Mouse (Mus musculus) bone marrow macrophage, adult 2 months (primary cell): ENCODE data around the gene Olfr789.

Source experiments
- CTCF ChIP-seq: IDR thresholded peaks from 2 replicates; pipeline ENCODE4 v1.5.1; 2012; ENCODE audit warnings: low read depth, mild to moderate bottlenecking, low read length, moderate library complexity
- POLR2A ChIP-seq: IDR thresholded peaks from 2 replicates; pipeline ENCODE4 v1.6.1; 2012; ENCODE audit warnings: mild to moderate bottlenecking, low read depth, low read length, borderline replicate concordance

GRCm38 (mm10) chr10:129490101-129490500 is 5.5 kb downstream of the Olfr789 start:
- TF ChIP-seq CTCF (no peak), POLR2A (no peak)
